9 mouse cellular contexts compared by ENCODE assay signal in genomic region chr19:8772996-8773395, GRCm38 (mm10). TPM values are rescaled to one million over a fixed set of nuclear protein-coding genes. Genes with fewer than 3 reads are reported as not detected.
DNase-seq lines count a peak whose midpoint lies in the region; ATAC-seq and TF ChIP-seq lines count a peak whose summit lies in the region.
"Had no signal": no experiment of that assay in that cellular context is flagged by ENCODE, and none has a peak within 500 bp of the region (broad histone marks: within the 10 kb centered on the region; RNA-seq: fewer than 3 reads in every experiment).

No protein-coding gene starts in this region.

- WGBS in forebrain, embryonic 11.5 days: 84% methylated on average over 5 of the region's 5 CpGs
- 87% methylated on average over 5 of the region's 5 CpGs for WGBS in forebrain, postnatal 0 days
- 82% methylated on average over 5 of the region's 5 CpGs for whole genome bisulfite sequencing in neural tube, embryonic 11.5 days
- WGBS in liver, embryonic 11.5 days: 42% methylated on average over 5 of the region's 5 CpGs
- 70% methylated on average over 5 of the region's 5 CpGs for WGBS in stomach, embryonic 16.5 days

- H3K36me3 ChIP-seq in forebrain, embryonic 11.5 days (ENCODE audit: control insufficient read depth, insufficient read depth, low read length): peaks cover 10% of the 10 kb centered on the region
- peaks cover 28% of the 10 kb centered on the region for H3K36me3 ChIP-seq in forebrain, postnatal 0 days (ENCODE audit: insufficient read depth)
- peaks cover 10% of the 10 kb centered on the region for H3K36me3 ChIP-seq in neural tube, embryonic 11.5 days (ENCODE audit: control insufficient read depth, insufficient read depth, low read length)
- H3K36me3 ChIP-seq in liver, embryonic 11.5 days (ENCODE audit: control insufficient read depth, insufficient read depth, low read length): peaks cover 23% of the 10 kb centered on the region
- H3K36me3 ChIP-seq in stomach, embryonic 16.5 days (ENCODE audit: control insufficient read depth, insufficient read depth, low read length): peaks cover 28% of the 10 kb centered on the region

- DNase-seq in forebrain, embryonic 11.5 days (ENCODE audit: low spot score): no peak
- DNase-seq in forebrain, postnatal 0 days: no peak
- no peak for DNase-seq in neural tube, embryonic 11.5 days (ENCODE audit: low spot score)
- DNase-seq in neural tube, embryonic 10.5 days (ENCODE audit: extremely low spot score, low spot score): no peak
- DNase-seq in liver, embryonic 11.5 days (ENCODE audit: low spot score): no peak
- DNase-seq in adrenal gland, postnatal 25 days: no peak
- no peak for DNase-seq in adrenal gland, postnatal 10 days
- DNase-seq: gastrocnemius, postnatal 25 days had no signal

- no peak overlapping the region; the same call in 1 of the 2 replicates for H3K4me3 ChIP-seq in forebrain, embryonic 11.5 days (ENCODE audit: low read depth, low read length)
- H3K4me3 ChIP-seq in forebrain, postnatal 0 days (ENCODE audit: low read depth, low read length): no peak overlapping the region
- peak overlapping the region; percentile 74 for H3K4me3 ChIP-seq in neural tube, embryonic 11.5 days (ENCODE audit: low read depth, low read length)
- H3K4me3 ChIP-seq in liver, embryonic 11.5 days (ENCODE audit: low read depth, low read length): peak overlapping the region; percentile 80
- peak overlapping the region; percentile 94 for H3K4me3 ChIP-seq in stomach, embryonic 16.5 days (replicated peaks; ENCODE audit: low read length)

- no peaks in the 10 kb centered on the region for H3K27me3 ChIP-seq in forebrain, embryonic 11.5 days (ENCODE audit: control insufficient read depth, insufficient read depth, low read length)
- no peaks in the 10 kb centered on the region for H3K27me3 ChIP-seq in forebrain, postnatal 0 days (ENCODE audit: insufficient read depth, low read length)
- H3K27me3 ChIP-seq in neural tube, embryonic 11.5 days (ENCODE audit: control insufficient read depth, insufficient read depth, low read length): no peaks in the 10 kb centered on the region
- H3K27me3 ChIP-seq in liver, embryonic 11.5 days (replicated peaks; ENCODE audit: control insufficient read depth, insufficient read depth, low read length): no peaks in the 10 kb centered on the region
- H3K27me3 ChIP-seq in stomach, embryonic 16.5 days (ENCODE audit: control insufficient read depth, insufficient read depth, low read length): no peaks in the 10 kb centered on the region

- no peak for TF ChIP-seq CTCF in forebrain, postnatal 0 days (IDR thresholded peaks at IDR 0.05; ENCODE audit: low read depth)

- ATAC-seq in forebrain, embryonic 11.5 days (replicated peaks; ENCODE audit: low FRiP score): no peak
- no peak for ATAC-seq in forebrain, postnatal 0 days
- no peak for ATAC-seq in neural tube, embryonic 11.5 days (ENCODE audit: insufficient read depth, low FRiP score, low TSS enrichment)
- ATAC-seq in liver, embryonic 11.5 days (replicated peaks; ENCODE audit: low FRiP score): peak; percentile 63
- no peak for ATAC-seq in stomach, embryonic 16.5 days (ENCODE audit: insufficient read depth, low FRiP score)

- peaks cover 6% of the 10 kb centered on the region; the same call in 1 of the 2 replicates for H3K4me1 ChIP-seq in forebrain, embryonic 11.5 days (replicated peaks; ENCODE audit: control insufficient read depth, insufficient read depth, low read length)
- peaks cover 21% of the 10 kb centered on the region for H3K4me1 ChIP-seq in forebrain, postnatal 0 days (ENCODE audit: insufficient read depth)
- peaks cover 15% of the 10 kb centered on the region for H3K4me1 ChIP-seq in neural tube, embryonic 11.5 days (ENCODE audit: control insufficient read depth, insufficient read depth, low read length)
- H3K4me1 ChIP-seq in liver, embryonic 11.5 days (replicated peaks; ENCODE audit: control insufficient read depth, insufficient read depth, low read length): peaks cover 39% of the 10 kb centered on the region
- H3K4me1 ChIP-seq in stomach, embryonic 16.5 days (ENCODE audit: control insufficient read depth, insufficient read depth, low read length): peaks cover 26% of the 10 kb centered on the region

- no peak overlapping the region; the same call in 1 of the 2 replicates for H3K9ac ChIP-seq in forebrain, embryonic 11.5 days (ENCODE audit: low read length)
- H3K9ac ChIP-seq in forebrain, postnatal 0 days: no peak overlapping the region
- no peak overlapping the region for H3K9ac ChIP-seq in neural tube, embryonic 11.5 days (ENCODE audit: low read length)
- H3K9ac ChIP-seq in liver, embryonic 11.5 days (ENCODE audit: low read depth, low read length): peak overlapping the region; percentile 95
- H3K9ac ChIP-seq in stomach, embryonic 16.5 days (ENCODE audit: low read length): peak overlapping the region; percentile 100

- H3K9me3 ChIP-seq in forebrain, embryonic 11.5 days (ENCODE audit: control insufficient read depth, low read length): no peaks in the 10 kb centered on the region
- no peaks in the 10 kb centered on the region for H3K9me3 ChIP-seq in forebrain, postnatal 0 days (ENCODE audit: low read length)
- H3K9me3 ChIP-seq in neural tube, embryonic 11.5 days (ENCODE audit: control insufficient read depth, low read length): no peaks in the 10 kb centered on the region
- no peaks in the 10 kb centered on the region for H3K9me3 ChIP-seq in liver, embryonic 11.5 days (ENCODE audit: control insufficient read depth, low read length)
- H3K9me3 ChIP-seq in stomach, embryonic 16.5 days (replicated peaks; ENCODE audit: control insufficient read depth, low read length): no peaks in the 10 kb centered on the region

- H3K4me2 ChIP-seq in forebrain, embryonic 11.5 days (ENCODE audit: low read depth, low read length, severe bottlenecking): peak overlapping the region; percentile 96; the same call in 1 of the 2 replicates
- H3K4me2 ChIP-seq in forebrain, postnatal 0 days (ENCODE audit: low read depth): no peak overlapping the region
- peak overlapping the region; percentile 99 for H3K4me2 ChIP-seq in neural tube, embryonic 11.5 days (ENCODE audit: low read depth)
- H3K4me2 ChIP-seq in liver, embryonic 11.5 days: peak overlapping the region; percentile 91
- peak overlapping the region; percentile 91 for H3K4me2 ChIP-seq in stomach, embryonic 16.5 days (ENCODE audit: low read depth, low read length)

- no peak overlapping the region for H3K27ac ChIP-seq in forebrain, embryonic 11.5 days (ENCODE audit: low read depth, low read length)
- no peak overlapping the region for H3K27ac ChIP-seq in forebrain, postnatal 0 days (ENCODE audit: low read depth, low read length)
- no peak overlapping the region for H3K27ac ChIP-seq in neural tube, embryonic 11.5 days (ENCODE audit: low read depth, low read length)
- peak overlapping the region; percentile 99 for H3K27ac ChIP-seq in liver, embryonic 11.5 days (ENCODE audit: low read depth, low read length)
- H3K27ac ChIP-seq in stomach, embryonic 16.5 days (ENCODE audit: low read length): peak overlapping the region; percentile 99; the same call in 1 of the 2 replicates

RNA-seq across cellular contexts. Expression of gene Tmem179b, which starts 1.3 kb away (rescaled TPM):
- 38.9 and 49.8 TPM in 2 replicates for polyA plus RNA-seq in forebrain, embryonic 11.5 days (2014; fragmentation: Nextera tagmentation; extraction: Ambion mirVana)
- total RNA-seq in forebrain, postnatal 0 days (2014; rRNA removed): 17.4 and 19.6 TPM in 2 replicates
- polyA plus RNA-seq in forebrain, postnatal 0 days (2015; fragmentation: Nextera tagmentation; extraction: Ambion mirVana): 22.4 and 22.6 TPM in 2 replicates
- 41.8 and 46.7 TPM in 2 replicates for polyA plus RNA-seq in neural tube, embryonic 11.5 days (2014; fragmentation: Nextera tagmentation; extraction: Ambion mirVana)
- 116 and 119 TPM in 2 replicates for polyA plus RNA-seq in liver, embryonic 11.5 days (2014; fragmentation: Nextera tagmentation; extraction: Ambion mirVana)
- 88.9 and 96.9 TPM in 2 replicates for polyA plus RNA-seq in stomach, embryonic 16.5 days (2015; fragmentation: Nextera tagmentation; extraction: Ambion mirVana)
- total RNA-seq in adrenal gland, postnatal 25 days (2021): 56.4 and 75.9 TPM in 2 replicates
- 10 to 100 TPM; 48.6 to 50.0 TPM for total RNA-seq in adrenal gland, postnatal 10 days (2021)

RNA-seq across cellular contexts. Expression of gene Tmem223, which starts 2.2 kb away (rescaled TPM):
- 181 and 182 TPM in 2 replicates for polyA plus RNA-seq in forebrain, embryonic 11.5 days (2014; fragmentation: Nextera tagmentation; extraction: Ambion mirVana)
- 236 and 241 TPM in 2 replicates for total RNA-seq in forebrain, postnatal 0 days (2014; rRNA removed)
- polyA plus RNA-seq in forebrain, postnatal 0 days (2015; fragmentation: Nextera tagmentation; extraction: Ambion mirVana): 269 and 334 TPM in 2 replicates
- 181 and 195 TPM in 2 replicates for polyA plus RNA-seq in neural tube, embryonic 11.5 days (2014; fragmentation: Nextera tagmentation; extraction: Ambion mirVana)
- 116 and 123 TPM in 2 replicates for polyA plus RNA-seq in liver, embryonic 11.5 days (2014; fragmentation: Nextera tagmentation; extraction: Ambion mirVana)
- 137 and 143 TPM in 2 replicates for polyA plus RNA-seq in stomach, embryonic 16.5 days (2015; fragmentation: Nextera tagmentation; extraction: Ambion mirVana)
- total RNA-seq in adrenal gland, postnatal 25 days (2021): 122 and 123 TPM in 2 replicates
- total RNA-seq in adrenal gland, postnatal 10 days (2021): 100 to 1,000 TPM; 101 to 127 TPM

RNA-seq across cellular contexts. Expression of gene Taf6l, which starts 13.2 kb away (rescaled TPM):
- 30.9 and 36.7 TPM in 2 replicates for polyA plus RNA-seq in forebrain, embryonic 11.5 days (2014; fragmentation: Nextera tagmentation; extraction: Ambion mirVana)
- total RNA-seq in forebrain, postnatal 0 days (2014; rRNA removed): 27.2 and 31.7 TPM in 2 replicates
- 25.1 and 25.2 TPM in 2 replicates for polyA plus RNA-seq in forebrain, postnatal 0 days (2015; fragmentation: Nextera tagmentation; extraction: Ambion mirVana)
- 20.7 and 22.4 TPM in 2 replicates for polyA plus RNA-seq in neural tube, embryonic 11.5 days (2014; fragmentation: Nextera tagmentation; extraction: Ambion mirVana)
- 25.9 TPM in 2 replicates for polyA plus RNA-seq in liver, embryonic 11.5 days (2014; fragmentation: Nextera tagmentation; extraction: Ambion mirVana)
- polyA plus RNA-seq in stomach, embryonic 16.5 days (2015; fragmentation: Nextera tagmentation; extraction: Ambion mirVana): 17.1 and 19.8 TPM in 2 replicates
- total RNA-seq in adrenal gland, postnatal 25 days (2021): 15.1 and 23.1 TPM in 2 replicates
- total RNA-seq in adrenal gland, postnatal 10 days (2021): 10 to 100 TPM; 12.4 to 19.5 TPM

RNA-seq across cellular contexts. Expression of gene Nxf1, which starts 16.1 kb away (rescaled TPM):
- 238 and 247 TPM in 2 replicates for polyA plus RNA-seq in forebrain, embryonic 11.5 days (2014; fragmentation: Nextera tagmentation; extraction: Ambion mirVana)
- 81.7 and 114 TPM in 2 replicates for total RNA-seq in forebrain, postnatal 0 days (2014; rRNA removed)
- 97.1 and 97.9 TPM in 2 replicates for polyA plus RNA-seq in forebrain, postnatal 0 days (2015; fragmentation: Nextera tagmentation; extraction: Ambion mirVana)
- 243 and 245 TPM in 2 replicates for polyA plus RNA-seq in neural tube, embryonic 11.5 days (2014; fragmentation: Nextera tagmentation; extraction: Ambion mirVana)
- 197 and 198 TPM in 2 replicates for polyA plus RNA-seq in liver, embryonic 11.5 days (2014; fragmentation: Nextera tagmentation; extraction: Ambion mirVana)
- 150 and 165 TPM in 2 replicates for polyA plus RNA-seq in stomach, embryonic 16.5 days (2015; fragmentation: Nextera tagmentation; extraction: Ambion mirVana)
- total RNA-seq in adrenal gland, postnatal 25 days (2021): 128 and 179 TPM in 2 replicates
- total RNA-seq in adrenal gland, postnatal 10 days (2021): 100 to 1,000 TPM in 1 of 2 experiments, 10 to 100 TPM in 1; 88.6 to 107 TPM

RNA-seq across cellular contexts. Expression of gene Polr2g, which starts 25.4 kb away (rescaled TPM):
- polyA plus RNA-seq in forebrain, embryonic 11.5 days (2014; fragmentation: Nextera tagmentation; extraction: Ambion mirVana): 151 and 156 TPM in 2 replicates
- 89.3 and 99.3 TPM in 2 replicates for total RNA-seq in forebrain, postnatal 0 days (2014; rRNA removed)
- polyA plus RNA-seq in forebrain, postnatal 0 days (2015; fragmentation: Nextera tagmentation; extraction: Ambion mirVana): 193 and 216 TPM in 2 replicates
- polyA plus RNA-seq in neural tube, embryonic 11.5 days (2014; fragmentation: Nextera tagmentation; extraction: Ambion mirVana): 172 and 182 TPM in 2 replicates
- polyA plus RNA-seq in liver, embryonic 11.5 days (2014; fragmentation: Nextera tagmentation; extraction: Ambion mirVana): 152 and 159 TPM in 2 replicates
- 122 and 129 TPM in 2 replicates for polyA plus RNA-seq in stomach, embryonic 16.5 days (2015; fragmentation: Nextera tagmentation; extraction: Ambion mirVana)
- 96.3 and 103 TPM in 2 replicates for total RNA-seq in adrenal gland, postnatal 25 days (2021)
- total RNA-seq in adrenal gland, postnatal 10 days (2021): 10 to 100 TPM; 81.3 to 90.4 TPM

Comparison
In these comparisons a context has a peak if more than half of its experiments do, and no peak if none do; other contexts are left out.
1. H3K27ac ChIP-seq: peak in liver, embryonic 11.5 days (single experiment) and stomach, embryonic 16.5 days (single experiment); none in forebrain, embryonic 11.5 days (single experiment), forebrain, postnatal 0 days (single experiment) and neural tube, embryonic 11.5 days (single experiment).
2. H3K4me3 ChIP-seq: peak in neural tube, embryonic 11.5 days (single experiment), liver, embryonic 11.5 days (single experiment) and stomach, embryonic 16.5 days (single experiment); none in forebrain, embryonic 11.5 days (single experiment) and forebrain, postnatal 0 days (single experiment).
3. H3K9ac ChIP-seq: peak in liver, embryonic 11.5 days (single experiment) and stomach, embryonic 16.5 days (single experiment); none in forebrain, embryonic 11.5 days (single experiment), forebrain, postnatal 0 days (single experiment) and neural tube, embryonic 11.5 days (single experiment).